Mouse (Mus musculus) bone marrow macrophage, adult 2 months (primary cell): ENCODE measurements around the gene Taar2. TPM values are rescaled to one million over a fixed set of nuclear protein-coding genes. Genes with fewer than 3 reads are reported as not detected.

ENCODE experiments used
- H3K27ac ChIP-seq: 2 replicates; pipeline ENCODE4 v1.5.1; 2012; ENCODE audit warnings: low read depth, low read length; ENCODE audit not compliant: insufficient read depth
- H3K4me1 ChIP-seq: 2 replicates; pipeline ENCODE4 v1.6.1; 2012; ENCODE audit warnings: low read length; ENCODE audit not compliant: control insufficient read depth, insufficient read depth
- H3K4me3 ChIP-seq: 2 replicates; pipeline ENCODE4 v1.5.1; 2012; ENCODE audit warnings: mild to moderate bottlenecking, low read length, moderate library complexity; ENCODE audit not compliant: insufficient read depth
- CTCF ChIP-seq: IDR thresholded peaks from 2 replicates; pipeline ENCODE4 v1.5.1; 2012; ENCODE audit warnings: low read depth, mild to moderate bottlenecking, low read length, moderate library complexity
- POLR2A ChIP-seq: IDR thresholded peaks from 2 replicates; pipeline ENCODE4 v1.6.1; 2012; ENCODE audit warnings: mild to moderate bottlenecking, low read depth, low read length, borderline replicate concordance
- polyA plus RNA-seq: library from polyadenylated mRNA; stranded (reverse); fragments of >200 nt; gene quantifications from 2 replicates; pipeline ENCODE4 v1.2.4, GENCODE M21; 2012; ENCODE audit not compliant: missing spikeins, insufficient read depth, insufficient read length

The Taar2 gene
- polyA plus RNA-seq, 1 experiment = not detected

- Histone ChIP-seq H3K4me1 (0 out of 2 replicates have a peak, but pooled peaks cover 3% of the 10 kb centered on the region), H3K4me3 (no peak overlapping the region), H3K27ac (no peak overlapping the region)
- TF ChIP-seq POLR2A (no peak), CTCF (peak; percentile 49; the same call in 1 of the 2 replicates)
Measured at GRCm38 (mm10) chr10:23942465-23942864, 4.1 kb downstream of the Taar2 start.

- Histone ChIP-seq H3K4me1 (peaks cover 5% of the 10 kb centered on the region), H3K4me3 (no peak overlapping the region), H3K27ac (no peak overlapping the region)
- TF ChIP-seq CTCF (no peak), POLR2A (no peak)
Measured at GRCm38 (mm10) chr10:23948026-23948425, 9.7 kb downstream of the Taar2 start.

DNA sequence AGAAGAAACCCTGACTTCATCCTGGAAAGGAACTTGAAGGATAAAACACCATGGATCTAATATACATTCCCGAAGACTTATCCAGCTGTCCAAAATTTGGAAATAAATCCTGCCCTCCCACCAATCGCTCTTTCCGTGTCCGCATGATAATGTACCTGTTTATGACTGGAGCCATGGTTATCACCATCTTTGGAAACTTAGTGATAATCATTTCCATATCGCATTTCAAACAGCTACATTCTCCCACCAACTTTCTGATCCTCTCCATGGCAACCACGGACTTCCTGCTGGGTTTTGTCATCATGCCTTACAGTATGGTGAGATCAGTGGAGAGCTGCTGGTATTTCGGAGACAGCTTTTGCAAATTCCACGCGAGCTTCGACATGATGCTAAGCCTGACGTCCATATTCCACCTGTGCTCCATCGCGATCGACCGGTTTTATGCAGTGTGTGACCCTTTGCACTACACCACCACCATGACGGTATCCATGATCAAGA, 11.2 kb downstream of the Taar2 start, which contains the start of gene Taar3:
Gene Taar3 (plus strand): TSS at position 51 of the 498 bp plus-strand sequence.
- H3K27ac ChIP-seq = no peak within 1 kb of the TSS
- H3K4me1 ChIP-seq = peaks cover 5% of the 10 kb centered on the region
- TF ChIP-seq POLR2A (no peak), CTCF (no peak)
- H3K4me3 ChIP-seq = no peak within 1 kb of the TSS

GRCm38 (mm10) chr10:23951714-23952113, 13.3 kb downstream of the Taar2 start:
- H3K4me3 ChIP-seq = no peak overlapping the region
- TF ChIP-seq POLR2A (no peak), CTCF (no peak)
- H3K4me1 ChIP-seq = peaks cover 2% of the 10 kb centered on the region
- H3K27ac ChIP-seq = no peak overlapping the region

DNA sequence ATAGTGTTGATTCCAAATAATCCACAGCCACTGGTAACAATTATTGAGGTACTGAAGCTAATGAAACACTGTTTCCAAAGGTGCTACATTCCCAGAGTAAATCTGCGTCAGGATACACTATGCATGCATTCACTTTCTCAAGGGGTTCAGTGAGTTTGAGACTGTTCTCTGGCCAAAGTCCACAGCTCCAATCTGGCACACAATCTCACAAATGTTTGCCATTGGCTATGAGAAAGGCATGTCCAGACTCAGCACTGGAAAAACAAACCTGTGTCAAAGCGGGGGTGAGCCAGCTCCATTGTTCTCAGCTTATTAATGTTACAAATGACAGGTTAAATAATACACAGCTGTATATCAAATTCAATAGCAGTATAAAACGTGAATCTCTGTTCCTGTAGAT, 20.7 kb downstream of the Taar2 start:
- peaks cover 2% of the 10 kb centered on the region; the same call in 1 of the 2 replicates for H3K4me1 ChIP-seq
- H3K4me3 ChIP-seq = no peak overlapping the region
- TF ChIP-seq POLR2A (no peak), CTCF (no peak)

GRCm38 (mm10) chr10:23960444-23960915, 22.1 kb downstream of the Taar2 start, which contains the start of gene Taar4:
Gene Taar4, plus strand, starts transcription at chr10:23960494.
- Histone ChIP-seq H3K4me3 (no peak within 1 kb of the TSS), H3K4me1 (peaks cover 2% of the 10 kb centered on the region; the same call in 1 of the 2 replicates), H3K27ac (no peak within 1 kb of the TSS)
- TF ChIP-seq CTCF (no peak), POLR2A (no peak)

More for the DNA sequence above, 20.7 kb downstream of the Taar2 start:
- H3K27ac ChIP-seq = no peak overlapping the region

- no peak for TF ChIP-seq POLR2A
- no peak for TF ChIP-seq CTCF
- no peak overlapping the region for H3K27ac ChIP-seq
- H3K4me1 ChIP-seq = peaks cover 2% of the 10 kb centered on the region; the same call in 1 of the 2 replicates
- no peak overlapping the region for H3K4me3 ChIP-seq
Measured at GRCm38 (mm10) chr10:23963444-23963843, 25.1 kb downstream of the Taar2 start.

GRCm38 (mm10) chr10:23964921-23965610, 26.7 kb downstream of the Taar2 start:
- H3K4me3 ChIP-seq = no peak overlapping the region
- no peak overlapping the region for H3K27ac ChIP-seq
- TF ChIP-seq POLR2A = no peak
- no peak for TF ChIP-seq CTCF
- H3K4me1 ChIP-seq = peaks cover 2% of the 10 kb centered on the region; the same call in 1 of the 2 replicates

DNA sequence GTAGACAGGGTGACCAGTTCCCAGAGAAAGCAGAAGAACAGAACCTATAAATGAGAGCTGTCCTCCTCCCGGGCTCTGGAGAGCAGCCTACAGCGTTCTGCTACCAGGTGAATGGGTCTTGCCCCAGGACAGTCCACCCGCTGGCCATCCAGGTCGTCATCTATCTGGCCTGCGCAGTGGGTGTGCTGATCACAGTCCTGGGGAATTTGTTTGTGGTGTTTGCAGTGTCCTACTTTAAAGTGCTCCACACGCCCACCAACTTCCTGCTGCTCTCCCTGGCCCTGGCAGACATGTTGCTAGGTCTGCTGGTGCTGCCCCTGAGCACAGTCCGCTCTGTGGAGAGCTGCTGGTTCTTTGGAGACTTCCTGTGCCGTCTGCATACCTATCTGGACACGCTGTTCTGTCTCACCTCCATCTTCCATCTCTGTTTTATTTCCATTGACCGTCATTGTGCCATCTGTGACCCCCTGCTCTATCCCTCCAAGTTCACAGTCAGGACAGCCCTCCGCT, 32.3 kb downstream of the Taar2 start, which contains the start of gene Taar5:
Gene Taar5 (plus strand): TSS at position 51 of the 510 bp plus-strand sequence.
- H3K4me1 ChIP-seq = no peaks in the 10 kb centered on the region
- H3K27ac ChIP-seq = no peak within 1 kb of the TSS
- H3K4me3 ChIP-seq = no peak within 1 kb of the TSS
- no peak for TF ChIP-seq CTCF
- no peak for TF ChIP-seq POLR2A

- TF ChIP-seq CTCF (no peak), POLR2A (no peak)
- Histone ChIP-seq H3K27ac (no peak overlapping the region), H3K4me3 (no peak overlapping the region), H3K4me1 (no peaks in the 10 kb centered on the region)
Measured at GRCm38 (mm10) chr10:23971256-23971655, 32.9 kb downstream of the Taar2 start.
